Mouse (Mus musculus) limb, embryonic 12.5 days (tissue): ENCODE measurements at regions not wholly inside any gene's neighbourhood (a gene's known extent, or its start where the extent isn't known, plus 50 kb on each side); places are given as distances from the start of the nearest gene placed in this dataset. TPM values are rescaled to one million over a fixed set of nuclear protein-coding genes. Genes with fewer than 3 reads are reported as not detected.

Experiments used
- ATAC-seq: fragments of 200-750 bp; cut with Nextera tagmentation; 2 replicates; pipeline ENCODE4 v1.8.0; 2017; ENCODE audit warnings: low read depth, moderate TSS enrichment; ENCODE audit not compliant: insufficient number of reproducible peaks, insufficient read depth, low FRiP score, low TSS enrichment
- H3K27ac ChIP-seq: fragments of 300-500 bp; sonication (generic); 2 replicates; pipeline ENCODE4 v1.5.1; 2016; ENCODE audit warnings: mild to moderate bottlenecking, moderate library complexity
- H3K27me3 ChIP-seq: fragments of 300-500 bp; sonication (generic); 2 replicates; pipeline ENCODE4 v1.6.1; 2016; ENCODE audit warnings: mild to moderate bottlenecking, moderate library complexity
- H3K36me3 ChIP-seq: fragments of 300-500 bp; sonication (generic); 2 replicates; pipeline ENCODE4 v1.6.1; 2016; ENCODE audit warnings: mild to moderate bottlenecking, moderate library complexity
- H3K4me1 ChIP-seq: fragments of 300-500 bp; sonication (generic); replicated peaks from 2 replicates; pipeline ENCODE4 v1.6.1; 2016
- H3K4me2 ChIP-seq: fragments of 300-500 bp; sonication (generic); 2 replicates; pipeline ENCODE4 v1.6.1; 2016; ENCODE audit warnings: mild to moderate bottlenecking, moderate library complexity
- H3K4me3 ChIP-seq: fragments of 300-500 bp; sonication (generic); replicated peaks from 2 replicates; pipeline ENCODE4 v1.5.1; 2016; ENCODE audit warnings: mild to moderate bottlenecking
- H3K9ac ChIP-seq: fragments of 300-500 bp; sonication (generic); replicated peaks from 2 replicates; pipeline ENCODE4 v1.6.1; 2016; ENCODE audit warnings: mild to moderate bottlenecking, moderate library complexity
- H3K9me3 ChIP-seq: fragments of 300-500 bp; sonication (generic); 2 replicates; pipeline ENCODE4 v1.6.1; 2016; ENCODE audit warnings: mild to moderate bottlenecking, moderate library complexity
- WGBS: fragments of 180-500 bp; shearing (Covaris S2); methylation state at CpG from one replicate; pipeline ENCODE4 v1.1.7; 2016; 5-methylcytosine and 5-hydroxymethylcytosine counted together
- microRNA-seq: library from miRNA; unstranded; fragments of <30 nt; microRNA quantifications from one replicate; pipeline ENCODE4, GENCODE M21; 2017

DNA sequence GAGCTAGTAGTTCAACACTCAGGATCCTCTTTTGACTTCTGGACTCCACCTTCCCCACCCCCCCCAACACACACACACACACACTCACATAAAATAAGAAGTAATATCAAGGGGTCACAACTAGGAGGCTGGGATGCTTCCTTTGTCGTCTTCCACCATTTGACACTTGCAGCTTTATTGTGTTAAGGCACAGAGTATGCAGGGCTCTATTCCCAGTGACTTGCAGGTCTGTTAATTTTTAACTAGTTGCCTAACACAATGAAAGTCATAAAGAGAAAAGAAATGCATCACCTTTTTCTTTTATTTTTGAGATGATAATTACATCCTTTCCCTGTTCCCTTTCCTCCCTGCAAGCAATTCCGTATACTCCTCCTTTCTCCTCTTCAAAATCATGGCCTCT lies 66.9 kb upstream of the Adgra3 start:
- H3K27ac ChIP-seq, result no peak overlapping the region
- no peaks in the 10 kb centered on the region for H3K36me3 ChIP-seq
- no peaks in the 10 kb centered on the region for H3K27me3 ChIP-seq
- H3K9me3 ChIP-seq, result no peaks in the 10 kb centered on the region
- H3K9ac ChIP-seq, result no peak overlapping the region
- no peak for ATAC-seq
- no peak overlapping the region for H3K4me3 ChIP-seq
- peaks cover 6% of the 10 kb centered on the region for H3K4me1 ChIP-seq
- WGBS, result 73% methylated on average over 2 of the region's 2 CpGs
- H3K4me2 ChIP-seq, result no peak overlapping the region

DNA sequence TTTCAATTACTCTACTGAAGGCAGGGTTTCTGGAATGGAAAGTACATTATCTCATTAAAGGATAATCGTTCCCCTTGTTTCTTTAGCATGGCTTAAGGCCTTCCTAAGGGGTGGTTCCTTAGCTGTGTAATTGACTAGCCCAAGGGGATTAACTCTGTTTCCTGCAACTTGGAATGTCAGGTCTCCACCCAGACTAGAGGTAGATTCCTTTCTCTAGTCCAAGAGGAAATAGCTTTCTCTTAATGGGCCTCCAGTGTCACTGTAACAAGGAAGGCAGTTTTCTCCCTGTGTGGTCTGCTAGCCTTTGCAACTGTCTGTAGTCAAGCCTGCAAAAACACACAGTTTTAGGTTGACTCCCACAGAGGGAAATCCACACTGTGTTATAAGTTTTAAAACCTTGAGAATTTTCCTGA lies 64.0 kb upstream of the Adgra3 start:
- Histone ChIP-seq H3K4me1 (peaks cover 6% of the 10 kb centered on the region), H3K27ac (0 out of 2 replicates have a peak overlapping the region, but pooled peaks have one; percentile 23), H3K4me3 (no peak overlapping the region), H3K36me3 (no peaks in the 10 kb centered on the region), H3K27me3 (no peaks in the 10 kb centered on the region), H3K9me3 (no peaks in the 10 kb centered on the region), H3K9ac (no peak overlapping the region), H3K4me2 (no peak overlapping the region)
- WGBS, result 5% methylated on average over 1 of the region's 1 CpGs
- ATAC-seq, result peak; percentile 91

DNA sequence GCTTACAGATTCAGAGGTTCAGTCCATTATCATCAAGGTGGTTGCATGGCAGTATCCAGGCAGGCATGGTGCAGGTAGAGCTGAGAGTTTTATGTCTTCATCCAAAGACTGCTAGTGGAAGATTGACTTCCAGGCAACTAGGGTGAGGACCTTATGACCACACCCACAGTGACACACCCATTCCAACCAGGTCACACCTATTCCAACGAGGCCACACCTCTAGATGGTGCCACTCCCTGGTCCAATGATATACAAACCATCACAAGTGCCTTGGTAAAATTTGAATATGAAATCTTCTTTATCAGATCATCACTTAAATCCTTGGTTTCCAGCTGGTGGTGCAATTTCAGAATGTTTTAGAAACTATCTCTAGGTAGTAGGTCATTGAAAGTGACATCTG lies 61.1 kb upstream of the Adgra3 start:
- Histone ChIP-seq H3K27ac (no peak overlapping the region), H3K4me3 (no peak overlapping the region), H3K9ac (no peak overlapping the region), H3K9me3 (no peaks in the 10 kb centered on the region), H3K27me3 (no peaks in the 10 kb centered on the region), H3K36me3 (no peaks in the 10 kb centered on the region), H3K4me1 (peaks cover 6% of the 10 kb centered on the region), H3K4me2 (no peak overlapping the region)
- 79% methylated on average over 1 of the region's 1 CpGs for WGBS
- ATAC-seq, result no peak

Small RNAs in the stretch of these regions (microRNA-seq; reads per million reads assigned to microRNA genes)
- gene Mir8117, result not detected
